Mouse (Mus musculus) neural tube, embryonic 12.5 days (tissue): ENCODE results near the gene Treml1. TPM values are rescaled to one million over a fixed set of nuclear protein-coding genes. Genes with fewer than 3 reads are reported as not detected.

Source experiments
- polyA plus RNA-seq: library from polyadenylated mRNA; unstranded; fragments of >200 nt; fragmentation: Nextera tagmentation; extraction: Ambion mirVana; gene quantifications from 2 replicates; pipeline ENCODE4 v1.2.1, GENCODE M21; 2016

Gene Treml1
- polyA plus RNA-seq, 1 experiment from 2014 or later: 2.7 TPM

Other genes with a start within 250 kb of the Treml1 start
- not detected in 2 replicates for gene 9830107B12Rik, start 213.6 kb upstream of the Treml1 start, polyA plus RNA-seq
- gene A530064D06Rik, start 192.6 kb upstream of the Treml1 start, polyA plus RNA-seq: not detected in 2 replicates
- 0.09 TPM in 1 of 2 replicates, not detected in the other for gene Trem1, start 127.1 kb upstream of the Treml1 start, polyA plus RNA-seq
- gene Trem3, start 112.1 kb upstream of the Treml1 start, polyA plus RNA-seq: not detected in 2 replicates
- gene Treml4, start 95.6 kb upstream of the Treml1 start, polyA plus RNA-seq: 0.14 TPM in 1 of 2 replicates, not detected in the other
- 0.23 and 0.27 TPM in 2 replicates for gene Treml2, start 60.4 kb upstream of the Treml1 start, polyA plus RNA-seq
- 0.09 TPM in 1 of 2 replicates, not detected in the other for gene B430306N03Rik, start 43.8 kb upstream of the Treml1 start, polyA plus RNA-seq
- gene Trem2, start 13.5 kb upstream of the Treml1 start, polyA plus RNA-seq: 2.9 and 3.4 TPM in 2 replicates
- gene Nfya, start 50.0 kb downstream of the Treml1 start, polyA plus RNA-seq: 16.3 and 17.4 TPM in 2 replicates
- 58.7 and 62.6 TPM in 2 replicates for gene Oard1, start 50.1 kb downstream of the Treml1 start, polyA plus RNA-seq
- gene Apobec2, start 73.0 kb downstream of the Treml1 start, polyA plus RNA-seq: 2.4 and 4.4 TPM in 2 replicates
- 1.0 and 1.5 TPM in 2 replicates for gene Tspo2, start 91.6 kb downstream of the Treml1 start, polyA plus RNA-seq
- gene Unc5cl, start 95.0 kb downstream of the Treml1 start, polyA plus RNA-seq: 0.15 TPM in 1 of 2 replicates, not detected in the other